Comparison of ENCODE assay signal across 12 mouse cellular contexts in the genomic region with DNA sequence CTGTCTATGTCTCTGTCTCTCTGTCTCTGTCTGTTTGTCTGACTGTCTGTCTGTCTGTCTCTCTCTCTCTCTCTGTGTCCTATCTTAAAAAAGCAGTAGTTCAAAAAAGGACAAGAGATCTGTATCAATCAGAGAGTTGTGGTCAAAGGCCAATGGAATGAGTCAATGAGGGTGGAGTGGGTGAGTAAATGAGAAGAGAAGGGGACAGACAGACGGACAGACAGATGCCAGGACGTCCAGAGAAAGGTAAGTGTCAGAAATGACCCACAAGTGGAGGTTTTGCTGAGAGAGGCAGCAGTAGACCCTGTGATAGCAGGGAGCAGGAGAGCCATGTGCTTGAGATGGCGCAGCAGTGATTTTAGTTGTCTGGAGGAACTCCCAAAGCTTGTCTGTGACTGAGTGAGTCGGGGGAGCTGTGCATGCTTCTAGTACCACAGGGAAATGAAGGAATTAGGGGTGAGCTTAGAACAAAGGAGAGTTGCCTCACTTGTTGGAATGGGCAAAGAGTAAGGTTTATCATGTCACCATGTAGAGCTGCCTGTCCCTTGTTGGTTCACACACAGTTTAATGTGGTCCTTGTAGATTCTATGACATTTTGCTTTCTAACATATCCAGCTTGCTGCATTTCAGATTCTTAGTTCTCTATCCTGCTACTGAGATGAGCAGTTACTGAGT. TPM values are rescaled to one million over a fixed set of nuclear protein-coding genes. Genes with fewer than 3 reads are reported as not detected.
DNase-seq lines count a peak whose midpoint lies in the region; ATAC-seq and TF ChIP-seq lines count a peak whose summit lies in the region.
"Had no signal": no experiment of that assay in that cellular context is flagged by ENCODE, and none has a peak within 500 bp of the region (broad histone marks: within the 10 kb centered on the region; RNA-seq: fewer than 3 reads in every experiment).

No protein-coding gene starts in this region.

- TF ChIP-seq CTCF in thymus, adult 2 months (IDR thresholded peaks at IDR 0.05; ENCODE audit: borderline replicate concordance, control insufficient read depth, extremely low read depth, insufficient read depth, low read length, poor library complexity), result no peak
- TF ChIP-seq CTCF in embryonic fibroblast, embryonic 13.5 days (IDR thresholded peaks at IDR 0.05; ENCODE audit: borderline replicate concordance, insufficient read depth, low read length), result no peak
- TF ChIP-seq CTCF in stomach, postnatal 0 days (IDR thresholded peaks at IDR 0.05; ENCODE audit: low read depth), result no peak

- no peak for ATAC-seq in kidney, embryonic 16.5 days (ENCODE audit: low FRiP score, low TSS enrichment)
- ATAC-seq in stomach, postnatal 0 days (ENCODE audit: low FRiP score, low TSS enrichment), result peak; percentile 21; the same call in 1 of the 2 replicates

- H3K9me3 ChIP-seq in kidney, embryonic 16.5 days (ENCODE audit: low read length), result no peaks in the 10 kb centered on the region
- no peaks in the 10 kb centered on the region for H3K9me3 ChIP-seq in stomach, postnatal 0 days (ENCODE audit: control insufficient read depth, low read length)
- H3K9me3 ChIP-seq: liver, embryonic 15.5 days; midbrain, embryonic 10.5 days had no signal

- no peak for TF ChIP-seq POLR2A in thymus, adult 2 months (IDR thresholded peaks at IDR 0.05; ENCODE audit: control insufficient read depth, extremely low read depth, insufficient read depth, low read length, poor library complexity)
- no peak for TF ChIP-seq POLR2A in embryonic fibroblast, embryonic 13.5 days (IDR thresholded peaks at IDR 0.05; ENCODE audit: low read depth, low read length)

- H3K27ac ChIP-seq in kidney, embryonic 16.5 days (ENCODE audit: low read length), result 0 out of 2 replicates have a peak overlapping the region, but pooled peaks have one; percentile 25
- H3K27ac ChIP-seq in thymus, adult 2 months (ENCODE audit: control insufficient read depth, insufficient read depth, low read length), result peak overlapping the region; percentile 21; the same call in 1 of the 2 replicates
- peak overlapping the region; percentile 90 for H3K27ac ChIP-seq in embryonic fibroblast, embryonic 13.5 days (ENCODE audit: insufficient read depth, low read length)
- peak overlapping the region; percentile 49 for H3K27ac ChIP-seq in stomach, postnatal 0 days (replicated peaks)
- H3K27ac ChIP-seq: liver, embryonic 15.5 days; midbrain, embryonic 10.5 days had no signal

- no peaks in the 10 kb centered on the region for H3K36me3 ChIP-seq in kidney, embryonic 16.5 days (ENCODE audit: insufficient read depth, low read length)
- no peaks in the 10 kb centered on the region for H3K36me3 ChIP-seq in thymus, adult 2 months (ENCODE audit: control insufficient read depth, insufficient read depth, low read length)
- H3K36me3 ChIP-seq in stomach, postnatal 0 days (ENCODE audit: control insufficient read depth, insufficient read depth, low read length), result no peaks in the 10 kb centered on the region
- H3K36me3 ChIP-seq: liver, embryonic 15.5 days had no signal

- no peak for TF ChIP-seq EP300 in stomach, postnatal 0 days (optimal IDR thresholded peaks at IDR 0.05)

- H3K4me3 ChIP-seq in kidney, embryonic 16.5 days (ENCODE audit: low read length), result no peak overlapping the region
- no peak overlapping the region for H3K4me3 ChIP-seq in thymus, adult 2 months (ENCODE audit: control insufficient read depth, insufficient read depth, low read length)
- no peak overlapping the region for H3K4me3 ChIP-seq in embryonic fibroblast, embryonic 13.5 days (ENCODE audit: insufficient read depth, low read length)
- no peak overlapping the region for H3K4me3 ChIP-seq in stomach, postnatal 0 days (ENCODE audit: low read depth, low read length)
- H3K4me3 ChIP-seq: liver, embryonic 15.5 days; midbrain, embryonic 10.5 days had no signal

- H3K9ac ChIP-seq in kidney, embryonic 16.5 days (replicated peaks; ENCODE audit: low read length), result no peak overlapping the region
- H3K9ac ChIP-seq in stomach, postnatal 0 days (ENCODE audit: low read length), result no peak overlapping the region
- H3K9ac ChIP-seq: liver, embryonic 15.5 days had no signal

- WGBS in kidney, embryonic 16.5 days, result 75% methylated on average over 4 of the region's 4 CpGs
- WGBS in thymus, adult 2 months, result 81% methylated on average over 4 of the region's 4 CpGs
- WGBS in stomach, postnatal 0 days, result 52% methylated on average over 4 of the region's 4 CpGs

- no peak for DNase-seq in kidney, adult 9 months
- DNase-seq in thymus, adult 2 months, result no peak
- DNase-seq in thymus, adult 18-20 months, result no peak
- no peak for DNase-seq in stomach, postnatal 0 days (ENCODE audit: low spot score)
- DNase-seq in frontal cortex, postnatal 10 days (ENCODE audit: low spot score in 2 of 2), result no peak
- no peak for DNase-seq in frontal cortex, adult 2 months (ENCODE audit: extremely low spot score in 1 of 2, low spot score in 1 of 2)
- DNase-seq: cerebellum, adult 8-10 months; embryo, embryonic 11 days had no signal

- H3K4me2 ChIP-seq in kidney, embryonic 16.5 days (replicated peaks; ENCODE audit: low read depth, low read length), result no peak overlapping the region
- no peak overlapping the region for H3K4me2 ChIP-seq in stomach, postnatal 0 days (replicated peaks; ENCODE audit: low read depth)
- H3K4me2 ChIP-seq: liver, embryonic 15.5 days had no signal

- no peaks in the 10 kb centered on the region for H3K27me3 ChIP-seq in kidney, embryonic 16.5 days (ENCODE audit: insufficient read depth, low read length)
- no peaks in the 10 kb centered on the region for H3K27me3 ChIP-seq in thymus, adult 2 months (ENCODE audit: control insufficient read depth, insufficient read depth, low read length)
- no peaks in the 10 kb centered on the region for H3K27me3 ChIP-seq in stomach, postnatal 0 days (ENCODE audit: control insufficient read depth, insufficient read depth, low read length)
- H3K27me3 ChIP-seq: liver, embryonic 15.5 days had no signal

- peaks cover 13% of the 10 kb centered on the region for H3K4me1 ChIP-seq in kidney, embryonic 16.5 days (ENCODE audit: insufficient read depth, low read length)
- peaks cover 6% of the 10 kb centered on the region for H3K4me1 ChIP-seq in thymus, adult 2 months (replicated peaks; ENCODE audit: control insufficient read depth, insufficient read depth, low read length)
- peaks cover 10% of the 10 kb centered on the region for H3K4me1 ChIP-seq in embryonic fibroblast, embryonic 13.5 days (ENCODE audit: control insufficient read depth, insufficient read depth, low read length)
- H3K4me1 ChIP-seq in stomach, postnatal 0 days (replicated peaks; ENCODE audit: control insufficient read depth, insufficient read depth), result peaks cover 13% of the 10 kb centered on the region
- H3K4me1 ChIP-seq: midbrain, embryonic 10.5 days had no signal

RNA-seq across cellular contexts. Expression of a gene that starts 10.2 kb away (rescaled TPM):
- 33.2 and 33.4 TPM in 2 replicates for polyA plus RNA-seq in kidney, embryonic 16.5 days (2015; fragmentation: Nextera tagmentation; extraction: Ambion mirVana)
- polyA plus RNA-seq in thymus, adult 2 months (2012; rRNA removed), result 25.9 and 31.6 TPM in 2 replicates
- 39.0 and 39.2 TPM in 2 replicates for polyA plus RNA-seq in embryonic fibroblast, embryonic 13.5 days (2011; ENCODE audit: insufficient read length, low read depth, missing spikeins)
- 9.2 and 9.4 TPM in 2 replicates for polyA plus RNA-seq in stomach, postnatal 0 days (2015; fragmentation: Nextera tagmentation; extraction: Ambion mirVana)
- polyA plus RNA-seq in frontal cortex, adult 2 months (2012; rRNA removed), result 26.3 and 29.6 TPM in 2 replicates

Comparison
In these comparisons a context has a peak if more than half of its experiments do, and no peak if none do; other contexts are left out.
1. H3K27ac ChIP-seq: peak in every context shown above with its lines; median percentile 90 in embryonic fibroblast, embryonic 13.5 days; 49 in stomach, postnatal 0 days; 25 in kidney, embryonic 16.5 days; 21 in thymus, adult 2 months.